Mouse (Mus musculus) R1 (cell line): ENCODE results near the gene Minar1.

Source experiments
- DNase-seq: peaks from one replicate; pipeline ENCODE4 v3.0.0-alpha.2; 2018; ENCODE audit warnings: low read depth, low spot score

The Minar1 gene

DNA sequence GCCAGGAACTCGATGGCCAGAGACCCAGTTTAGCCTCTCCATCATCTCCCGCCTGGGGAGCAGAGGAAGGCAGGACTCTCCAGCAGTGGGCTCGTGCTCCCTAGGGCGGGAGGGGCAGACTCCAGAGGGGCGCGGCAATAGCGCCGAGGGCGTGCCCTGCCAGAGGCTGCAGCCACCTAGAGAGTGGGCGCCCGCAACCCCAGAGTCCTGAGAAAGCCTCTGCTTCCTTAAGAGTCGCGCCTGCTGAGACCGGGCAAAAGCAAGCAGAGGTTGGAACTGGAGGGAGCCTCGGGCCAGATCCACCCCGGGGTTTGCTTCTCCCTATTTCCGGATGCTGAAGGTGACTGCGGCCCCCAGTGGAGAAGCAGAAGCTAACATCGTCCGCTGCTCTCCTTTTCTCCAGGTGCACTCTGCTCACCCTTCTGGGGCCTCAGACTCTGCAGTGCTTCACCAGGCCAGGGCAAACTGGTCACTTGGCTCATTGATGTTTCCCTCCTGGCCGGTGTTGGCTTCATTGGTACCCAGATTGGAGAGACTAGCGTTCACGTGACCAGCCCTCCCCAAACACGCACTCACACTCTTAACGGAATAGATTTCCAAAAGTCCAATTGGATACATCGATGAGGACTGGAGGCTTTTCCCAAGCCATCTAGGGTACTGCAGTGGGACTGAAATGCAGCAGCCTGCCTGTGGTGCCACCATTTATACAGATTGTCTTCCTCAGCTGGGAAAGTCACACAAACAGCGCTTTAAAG, at the start of gene Minar1:
Gene Minar1 (minus strand): TSS at position 120 of the 755 bp plus-strand sequence.
- DNase-seq, result peak; percentile 49

GRCm38 (mm10) chr9:89669878-89670277, 47.0 kb upstream of the Minar1 start:
- no peak for DNase-seq

GRCm38 (mm10) chr9:89667306-89667942, 44.5 kb upstream of the Minar1 start:
- no peak for DNase-seq

- no peak for DNase-seq
Measured at GRCm38 (mm10) chr9:89650913-89651312, 28.0 kb upstream of the Minar1 start.

DNA sequence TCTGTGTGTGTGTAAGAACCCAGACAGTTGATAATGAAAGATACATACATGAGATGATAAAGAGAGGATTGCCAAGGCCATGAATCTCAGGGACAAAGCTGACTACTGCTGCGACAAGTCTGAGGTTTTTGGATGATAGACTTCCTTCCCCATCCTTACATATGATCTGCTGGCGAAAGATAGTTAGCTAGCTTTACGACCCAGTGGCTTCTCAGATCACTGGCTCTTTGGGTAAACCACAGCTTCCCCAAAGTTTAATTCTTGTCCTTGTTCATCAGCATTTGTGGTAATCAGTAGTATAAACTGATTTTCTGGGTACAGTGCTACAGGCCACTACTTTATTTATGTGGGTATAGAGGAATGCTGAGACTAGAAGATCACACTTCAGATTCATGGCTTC, 14.5 kb upstream of the Minar1 start:
- DNase-seq, result no peak

DNA sequence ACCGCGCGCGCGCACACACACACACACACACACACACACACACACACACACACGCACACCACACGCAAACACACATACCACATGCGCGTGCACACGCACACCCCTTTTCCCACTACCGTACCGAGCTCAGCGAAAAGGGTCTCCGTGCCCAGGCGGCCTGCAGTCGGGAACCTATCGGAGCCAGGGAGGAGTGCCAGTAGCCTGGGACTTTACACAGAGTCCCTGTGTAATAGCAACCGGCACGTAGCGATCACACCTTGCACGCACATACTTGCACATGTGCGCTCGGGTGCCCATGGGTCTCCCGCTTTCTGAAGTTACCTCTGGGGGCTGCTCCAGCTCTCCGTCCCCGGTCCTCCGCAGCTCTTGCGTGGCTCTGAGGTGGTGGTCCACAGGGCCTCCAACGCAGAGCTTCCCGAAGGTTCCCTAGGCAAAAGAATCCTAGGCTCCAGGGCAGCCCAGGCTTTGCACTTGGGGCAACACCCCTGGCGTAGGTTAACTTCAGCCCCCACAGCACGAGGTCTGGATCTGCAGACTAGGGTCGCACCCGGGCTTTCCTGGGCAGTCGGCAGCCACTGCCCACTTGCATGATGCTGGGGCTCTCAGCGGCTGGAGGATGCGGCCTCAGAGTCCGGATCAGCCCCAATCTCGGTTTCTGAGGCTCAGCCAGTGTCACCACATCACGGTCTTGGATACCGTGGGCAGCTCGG, 474 bp downstream of the Minar1 start:
- DNase-seq, result peak; percentile 18

DNA sequence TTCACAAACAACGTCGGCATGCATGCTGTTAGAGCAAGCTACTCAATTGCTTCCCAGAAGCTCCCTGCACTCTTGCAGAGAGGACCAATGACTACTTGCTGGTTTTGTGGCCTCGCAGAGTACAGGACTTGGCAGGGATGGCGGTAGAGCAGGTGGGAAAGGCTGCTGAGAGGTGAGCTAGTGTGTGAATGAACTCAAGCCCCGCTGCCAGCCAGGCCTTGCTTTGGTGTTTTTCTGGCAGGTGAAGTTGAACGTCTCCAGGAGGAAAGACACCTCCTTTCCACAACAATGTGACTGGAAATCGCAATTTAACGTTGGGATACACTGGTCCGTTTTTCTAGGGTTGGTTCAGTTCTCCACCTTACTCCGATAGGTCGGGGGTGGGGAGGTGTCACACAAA, 1.2 kb downstream of the Minar1 start:
- DNase-seq, result peak; percentile 13

GRCm38 (mm10) chr9:89620347-89620746, 2.6 kb downstream of the Minar1 start:
- no peak for DNase-seq

DNA sequence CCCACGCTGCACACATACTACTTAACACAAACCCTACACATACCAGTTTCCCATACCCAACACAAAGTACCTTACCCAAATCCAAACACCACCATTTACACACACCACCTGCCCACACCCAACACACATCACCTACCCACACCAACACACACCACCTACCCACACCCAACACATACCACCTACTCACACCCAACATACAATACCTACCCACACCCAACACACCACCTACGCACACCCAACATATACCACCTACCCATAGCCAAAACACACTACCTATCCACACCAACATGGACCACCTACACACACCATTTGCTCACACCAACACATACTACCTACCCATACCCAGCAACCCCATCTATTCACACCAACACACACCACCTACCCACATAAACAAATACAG, 6.0 kb downstream of the Minar1 start:
- DNase-seq, result no peak

DNA sequence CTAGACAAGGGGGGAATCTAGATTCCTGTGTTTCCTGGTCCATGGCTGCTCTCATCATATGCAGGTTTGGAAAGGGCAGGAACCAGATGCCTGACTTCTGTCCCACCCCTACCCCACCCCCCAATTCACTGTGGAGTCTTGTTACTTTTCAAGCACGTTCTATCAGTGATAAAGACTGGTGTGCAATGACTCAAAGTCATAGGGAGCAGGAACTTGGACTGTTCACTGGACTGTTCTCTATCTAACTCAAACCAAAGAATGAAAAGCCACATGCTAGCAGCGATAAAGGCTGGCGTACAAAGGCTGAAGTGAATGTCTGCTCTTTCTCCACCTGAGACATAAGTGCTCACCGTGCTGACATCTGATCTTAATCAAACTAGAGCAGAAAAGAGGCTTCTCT, 12.3 kb downstream of the Minar1 start:
- no peak for DNase-seq

- peak; percentile 37 for DNase-seq
Measured at GRCm38 (mm10) chr9:89607321-89607720, 15.6 kb downstream of the Minar1 start.

DNA sequence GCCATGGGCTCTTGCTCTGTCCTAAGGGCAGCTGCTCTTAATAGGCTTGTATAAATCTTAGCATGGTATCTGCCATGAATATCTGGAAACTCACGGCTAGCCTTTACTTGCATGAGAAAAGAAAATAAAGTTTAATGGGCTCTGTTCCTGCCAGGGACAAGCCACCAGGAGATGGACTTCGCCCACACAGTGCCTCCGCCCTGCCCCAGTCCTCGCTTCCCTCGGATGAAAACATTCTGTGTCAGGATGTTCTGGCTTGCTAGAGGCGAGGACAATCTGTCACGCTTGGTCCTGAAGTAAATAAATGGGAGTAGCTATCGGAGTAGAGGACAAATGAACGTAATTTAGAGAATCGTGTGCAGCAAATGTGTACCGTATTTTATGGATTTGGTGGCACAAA, 16.7 kb downstream of the Minar1 start:
- no peak for DNase-seq

- DNase-seq, result no peak
Measured at GRCm38 (mm10) chr9:89601891-89602290, 21.0 kb downstream of the Minar1 start.

DNA sequence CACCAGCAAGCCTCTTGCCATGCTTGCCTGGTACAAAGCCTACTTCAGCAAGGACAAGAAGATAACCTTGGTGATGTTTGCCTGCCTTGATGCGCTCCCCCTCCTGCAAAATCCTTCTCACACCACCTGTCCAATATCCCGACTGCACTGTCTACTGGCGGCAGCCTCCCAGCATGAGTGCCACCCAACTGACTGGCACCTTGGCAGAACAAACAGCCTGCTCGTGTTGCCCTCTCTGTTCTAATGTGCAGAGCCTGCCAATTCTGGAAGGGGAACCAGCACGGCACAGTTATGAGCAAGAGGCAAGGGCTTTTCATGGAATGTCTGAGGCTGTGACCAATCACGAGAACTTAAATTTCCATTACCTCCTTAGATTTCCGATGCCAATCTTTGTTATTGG, 22.2 kb downstream of the Minar1 start:
- no peak for DNase-seq

GRCm38 (mm10) chr9:89597071-89597470, 25.9 kb downstream of the Minar1 start:
- no peak for DNase-seq

GRCm38 (mm10) chr9:89596392-89596791, 26.5 kb downstream of the Minar1 start:
- DNase-seq, result no peak

DNA sequence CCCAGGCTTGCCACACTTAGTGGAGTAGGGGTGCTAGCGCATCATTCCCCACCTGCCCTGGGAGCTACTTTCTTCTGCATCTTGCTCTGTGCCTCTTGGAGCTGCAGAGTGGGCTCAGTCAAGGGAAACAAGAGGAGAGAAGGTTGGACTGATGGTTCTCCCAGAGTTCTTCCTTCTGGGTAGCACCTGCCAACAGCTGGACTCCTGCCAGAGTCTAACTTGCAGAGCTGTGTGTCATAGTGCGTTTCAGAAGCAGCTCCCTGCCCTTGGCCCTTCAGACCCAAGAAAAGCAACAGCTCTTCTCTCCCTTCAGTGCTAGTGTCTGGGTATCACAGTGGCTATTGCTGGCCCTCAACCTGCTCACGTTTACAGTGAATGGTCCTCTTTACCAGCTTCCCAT, 30.5 kb downstream of the Minar1 start:
- no peak for DNase-seq

GRCm38 (mm10) chr9:89578422-89578821, 44.5 kb downstream of the Minar1 start:
- no peak for DNase-seq

DNA sequence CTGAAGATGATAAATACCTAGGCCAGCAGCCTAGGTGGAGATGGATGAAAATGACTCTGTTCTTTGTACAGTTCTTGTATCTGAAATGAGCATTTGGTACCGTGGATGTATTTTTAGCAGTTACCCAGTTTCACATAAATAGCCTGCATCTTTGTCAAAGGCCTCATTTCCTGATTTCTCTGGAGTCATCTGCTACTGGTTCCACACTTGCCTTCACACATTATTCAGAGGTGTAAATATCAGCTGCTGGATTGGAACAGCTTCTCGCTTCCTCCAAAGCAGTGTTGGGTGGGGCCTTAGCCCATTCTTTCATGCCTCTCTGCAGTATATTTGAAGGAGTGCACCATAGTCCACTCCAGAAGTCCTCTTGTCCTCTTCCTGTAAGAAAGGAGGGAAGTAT, 70.3 kb downstream of the Minar1 start:
- DNase-seq, result no peak
